Mouse (Mus musculus): ENCODE measurements around the gene Fadd.

Gene Fadd

DNA sequence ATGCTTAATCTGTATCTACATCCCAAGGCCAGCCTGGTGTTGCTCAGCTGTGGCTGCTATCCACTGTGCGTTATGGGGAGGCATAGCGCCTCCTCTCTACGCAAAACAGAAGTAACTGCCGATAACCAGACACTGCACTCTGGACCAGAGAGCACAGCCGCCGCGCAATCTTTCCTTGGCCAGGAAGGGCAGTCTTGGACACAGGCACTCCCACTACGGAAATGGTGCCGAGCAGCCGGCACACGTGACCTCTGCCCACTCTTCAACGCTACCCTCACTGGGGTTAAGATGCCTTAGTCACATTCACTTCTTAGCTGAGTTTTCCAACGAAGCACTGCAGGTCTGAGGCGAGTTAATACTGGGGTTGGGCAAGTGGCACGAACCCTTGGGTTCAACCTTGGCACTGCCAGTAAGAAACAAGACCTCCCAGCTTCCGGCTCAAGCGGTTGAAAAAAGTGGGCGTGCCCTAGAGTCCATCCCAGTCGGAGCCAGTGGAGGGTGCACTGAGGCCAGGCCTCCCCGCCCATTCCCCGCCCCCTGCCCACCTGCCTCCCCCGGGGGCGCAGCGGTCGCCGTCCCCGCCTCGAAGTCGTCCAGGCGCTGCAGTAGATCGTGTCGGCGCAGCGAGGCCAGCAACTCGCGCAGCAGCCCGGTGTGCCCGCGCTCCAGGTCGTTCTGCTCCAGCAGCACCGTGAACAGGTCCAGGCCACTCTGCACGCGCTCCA is 542 bp downstream of the Fadd start:
- in situ Hi-C loops (cut with MboI, MseI), result loop anchor here (5.0 to 10.0 kb wide), 2 partner anchors 193 to 316 kb away; partner anchors contain the start of gene Fgf15 (in 1 of the 2)

GRCm38 (mm10) chr7:144577876-144578275 is 4.4 kb downstream of the Fadd start:
- in situ Hi-C loops (cut with MboI, MseI), result loop anchor here in 1 of 2 experiments (5.0 kb wide), 1 partner anchor 314 kb away; no protein-coding TSS in a partner anchor

GRCm38 (mm10) chr7:144572234-144572633 is 10.0 kb downstream of the Fadd start:
- in situ Hi-C loops (cut with MboI, MseI), result no loop called here

- in situ Hi-C loops (cut with MboI, MseI), result no loop called here
These were observed 10.7 kb downstream of the Fadd start for GRCm38 (mm10) chr7:144571598-144571997.

DNA sequence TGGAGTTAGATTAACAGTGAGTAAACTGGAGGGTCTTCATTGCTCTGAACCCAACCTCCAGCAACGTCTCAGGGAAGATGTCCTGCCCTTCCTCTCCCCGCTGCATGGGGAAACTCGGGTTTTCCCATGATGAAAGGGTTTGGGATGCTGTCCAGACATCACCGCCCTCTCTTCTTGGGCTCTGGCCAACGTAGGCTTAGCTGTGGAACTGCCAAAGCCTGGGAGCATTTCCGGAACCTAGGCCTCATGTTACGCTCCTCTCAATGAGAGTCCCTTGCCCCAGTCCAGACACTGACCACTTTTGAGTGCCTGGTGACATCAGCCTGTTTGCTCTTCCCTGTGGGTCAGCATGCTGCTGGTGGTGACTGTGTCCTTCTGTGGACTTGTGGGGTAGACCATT is 12.8 kb downstream of the Fadd start:
- in situ Hi-C loops (cut with MboI, MseI), result no loop called here

DNA sequence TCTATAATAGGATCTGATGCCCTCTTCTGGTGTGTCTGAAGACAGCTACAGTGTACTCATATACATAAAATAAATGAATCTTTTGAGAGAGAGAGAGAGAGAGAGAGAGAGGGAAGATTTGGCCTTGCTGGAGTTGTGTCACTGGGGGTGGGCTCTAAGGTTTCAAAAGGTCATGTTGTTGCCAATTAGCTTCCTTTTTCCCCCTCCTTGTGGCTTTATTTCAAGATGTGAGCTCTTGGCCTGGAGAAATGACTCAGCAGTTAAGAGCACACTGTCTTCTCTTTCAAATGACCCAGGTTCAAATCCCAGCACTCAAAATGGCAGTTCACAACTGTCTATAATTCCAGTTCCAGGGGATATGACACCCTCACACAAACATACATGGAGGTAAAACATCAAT is 14.2 kb downstream of the Fadd start:
- in situ Hi-C loops (cut with MboI, MseI), result no loop called here

GRCm38 (mm10) chr7:144566921-144567682 is 15.2 kb downstream of the Fadd start:
- in situ Hi-C loops (cut with MboI, MseI), result no loop called here

GRCm38 (mm10) chr7:144563456-144564155 is 18.7 kb downstream of the Fadd start:
- in situ Hi-C loops (cut with MboI, MseI), result no loop called here

- in situ Hi-C loops (cut with MboI, MseI), result no loop called here
These were observed 20.2 kb downstream of the Fadd start for GRCm38 (mm10) chr7:144562016-144562415.

DNA sequence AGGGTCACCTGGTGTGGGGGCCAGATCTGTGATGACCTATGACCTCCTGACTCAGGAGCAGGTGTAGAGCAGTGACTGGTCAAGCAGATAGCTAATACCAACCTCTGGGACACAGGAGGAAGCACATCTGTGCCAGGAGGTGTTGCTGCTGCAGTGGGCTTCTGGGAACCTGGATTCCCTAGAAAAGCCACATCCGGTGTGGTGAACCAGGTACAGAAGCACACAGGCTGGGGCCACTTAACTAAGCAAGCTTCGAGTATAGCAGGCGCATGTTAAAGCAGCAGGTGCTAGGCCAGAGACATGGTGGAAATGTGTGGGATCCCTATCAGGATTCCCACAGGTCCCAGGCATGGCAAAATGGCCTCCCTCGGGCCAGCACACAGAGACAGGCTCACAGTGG is 21.7 kb downstream of the Fadd start:
- in situ Hi-C loops (cut with MboI, MseI), result no loop called here

DNA sequence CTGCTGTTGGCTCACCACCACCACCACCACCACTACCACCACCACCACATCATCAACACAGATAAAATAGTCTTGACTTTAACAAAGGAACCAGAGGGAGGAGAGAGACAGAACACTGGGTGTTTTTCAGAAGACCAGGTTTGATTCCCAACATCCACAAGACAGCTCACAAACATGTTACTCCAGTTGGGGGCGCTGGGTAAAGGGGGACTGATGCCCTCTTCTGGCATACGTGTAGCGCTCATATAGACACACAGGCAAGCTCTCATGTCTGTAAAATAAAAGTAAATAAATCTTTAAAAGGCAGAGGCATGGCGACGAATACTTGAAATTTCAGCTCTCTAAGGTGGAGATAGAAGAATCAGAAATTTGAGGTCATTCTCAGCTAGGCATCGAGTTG is 23.7 kb downstream of the Fadd start:
- in situ Hi-C loops (cut with MboI, MseI), result no loop called here

- in situ Hi-C loops (cut with MboI, MseI), result no loop called here
These were observed 28.2 kb downstream of the Fadd start for GRCm38 (mm10) chr7:144554123-144554472.

GRCm38 (mm10) chr7:144553237-144554122 is 28.8 kb downstream of the Fadd start, which contains the start of gene Ppfia1:
Gene Ppfia1 (minus strand): TSS chr7:144553729.
- in situ Hi-C loops (cut with MboI, MseI), result no loop called here

- in situ Hi-C loops (cut with MboI, MseI), result no loop called here
These were observed 30.0 kb downstream of the Fadd start for GRCm38 (mm10) chr7:144552274-144552673.

DNA sequence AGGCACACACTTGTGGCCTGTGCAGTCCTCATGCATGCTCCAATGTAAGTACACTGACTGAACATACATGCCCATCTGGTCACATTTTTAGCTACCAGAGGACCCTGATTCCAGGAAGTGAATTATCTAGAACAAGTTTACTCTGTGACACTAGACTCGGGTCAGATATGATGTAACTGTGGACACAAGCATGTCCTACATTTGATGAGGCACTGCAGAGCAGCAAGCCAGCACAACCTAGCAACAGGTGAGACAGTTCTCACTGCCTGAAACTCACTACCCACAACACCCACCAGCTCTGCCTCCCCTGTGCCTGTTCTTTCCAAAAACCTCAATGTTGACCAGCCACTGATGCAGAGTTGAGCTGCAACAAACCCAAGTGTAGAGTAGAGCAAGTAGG is 31.5 kb downstream of the Fadd start:
- in situ Hi-C loops (cut with MboI, MseI), result no loop called here

- in situ Hi-C loops (cut with MboI, MseI), result no loop called here
These were observed 32.2 kb downstream of the Fadd start for GRCm38 (mm10) chr7:144549904-144550566.

DNA sequence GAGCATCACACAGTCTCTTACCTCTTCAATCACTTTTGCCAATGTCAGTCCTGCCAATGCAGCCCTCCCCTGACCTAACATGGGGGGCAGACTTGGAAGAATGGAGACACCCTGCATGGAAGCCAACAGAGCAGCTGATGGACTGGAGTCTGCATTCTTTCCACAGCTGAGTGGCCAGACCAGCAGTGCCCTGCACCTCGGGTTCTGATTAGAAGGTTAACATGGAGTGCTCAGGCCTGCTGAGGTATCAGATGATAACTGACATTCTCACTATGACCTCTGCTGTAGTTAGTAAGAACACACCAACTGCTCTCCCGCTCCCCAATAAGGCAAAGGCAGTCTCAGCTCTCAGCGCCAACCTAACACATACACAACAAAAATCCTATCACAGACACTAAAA is 37.0 kb downstream of the Fadd start:
- in situ Hi-C loops (cut with MboI, MseI), result no loop called here

GRCm38 (mm10) chr7:144541351-144541750 is 40.9 kb downstream of the Fadd start:
- in situ Hi-C loops (cut with MboI, MseI), result no loop called here

- in situ Hi-C loops (cut with MboI, MseI), result no loop called here
These were observed 43.1 kb downstream of the Fadd start for GRCm38 (mm10) chr7:144539146-144539545.

DNA sequence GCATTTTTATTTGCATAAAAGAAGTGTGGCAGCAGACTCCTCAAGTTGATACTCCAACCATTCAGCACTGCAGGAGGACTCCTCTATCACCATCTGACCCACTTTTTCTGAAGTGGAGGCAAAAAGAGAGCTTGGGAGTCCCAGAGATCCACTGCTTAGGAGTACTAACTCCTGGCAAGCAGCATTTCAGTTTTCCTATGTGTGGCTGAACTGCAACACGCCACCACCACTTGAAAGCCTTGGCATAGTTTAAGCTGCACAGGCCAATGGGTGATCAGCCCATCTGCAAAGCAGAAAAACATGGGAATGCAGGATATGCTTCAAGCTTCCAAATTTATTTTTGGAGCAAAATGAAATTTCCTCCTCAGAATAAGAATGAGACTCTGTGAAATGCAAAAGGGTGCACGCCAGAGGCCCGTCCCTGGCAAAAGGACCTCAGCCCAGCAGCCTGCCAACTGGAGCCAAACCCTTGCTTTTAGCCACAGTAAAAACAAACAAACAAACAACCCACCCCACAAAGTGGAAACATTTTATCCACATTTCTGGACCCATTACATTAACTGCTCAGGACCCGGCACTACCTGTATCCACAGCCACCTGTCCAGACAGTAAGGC is 44.1 kb downstream of the Fadd start:
- in situ Hi-C loops (cut with MboI, MseI), result no loop called here
